Mouse (Mus musculus) spleen, adult 2 months (tissue): ENCODE results near the gene Ly6c1.

Experiments used
- CTCF ChIP-seq: fragments of 200-500 bp; IDR thresholded peaks from 2 replicates; pipeline ENCODE4 v1.5.1; 2011; ENCODE audit warnings: mild to moderate bottlenecking, inconsistent platforms; ENCODE audit not compliant: insufficient read depth, insufficient read length, insufficient replicate concordance; ENCODE audit errors: extremely low read depth
- POLR2A ChIP-seq: fragments of 200-500 bp; IDR thresholded peaks from 2 replicates; pipeline ENCODE4 v1.6.1; 2011; ENCODE audit warnings: low read depth, low read length, inconsistent platforms

DNA sequence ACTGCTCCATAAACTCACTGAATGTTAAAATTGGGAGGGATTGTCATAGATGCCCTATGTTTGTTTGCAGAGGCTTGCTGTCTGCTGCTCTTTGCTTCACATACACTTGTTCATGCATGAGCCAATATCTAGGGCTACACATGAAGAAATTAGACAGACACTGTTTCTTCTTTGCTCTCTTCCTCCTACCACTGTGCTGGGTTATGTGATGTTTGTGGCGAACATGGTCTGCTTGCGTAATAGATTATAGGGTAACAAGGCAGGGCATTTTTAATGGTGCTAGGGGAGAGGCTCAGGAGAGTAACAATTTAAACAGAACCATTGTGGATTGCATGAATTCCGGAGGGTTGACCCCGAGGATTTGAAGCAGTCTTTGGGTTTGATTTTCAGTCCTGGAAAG lies 21.3 kb upstream of the Ly6c1 start:
- TF ChIP-seq CTCF, result no peak
- TF ChIP-seq POLR2A, result no peak
